Mouse (Mus musculus) frontal cortex, adult 2 months (tissue): ENCODE data around the gene Dtx4. TPM values are rescaled to one million over a fixed set of nuclear protein-coding genes. Genes with fewer than 3 reads are reported as not detected.
A peak's percentile ranks its signal among the peaks of the same experiment; 100 is the strongest.

ENCODE experiments used
- DNase-seq, 2 experiments: peaks; one replicate each; pipeline ENCODE4 v3.0.0; 2022; ENCODE audit warnings: low spot score in 1 of 2; ENCODE audit errors: extremely low spot score in 1 of 2
- polyA plus RNA-seq: library from polyadenylated mRNA; depleted of rRNA; stranded (reverse); fragments of >200 nt; gene quantifications from 2 replicates; pipeline ENCODE4 v1.2.3, GENCODE M21; 2012; rRNA removed

Dtx4 gene
- polyA plus RNA-seq, 1 experiment: 19.2 TPM

- no peak for DNase-seq
Measured at GRCm38 (mm10) chr19:12427605-12428004, 73.6 kb downstream of the Dtx4 start, which contains the start of gene Pfpl. Gene Pfpl (plus strand): TSS chr19:12427905.

DNA sequence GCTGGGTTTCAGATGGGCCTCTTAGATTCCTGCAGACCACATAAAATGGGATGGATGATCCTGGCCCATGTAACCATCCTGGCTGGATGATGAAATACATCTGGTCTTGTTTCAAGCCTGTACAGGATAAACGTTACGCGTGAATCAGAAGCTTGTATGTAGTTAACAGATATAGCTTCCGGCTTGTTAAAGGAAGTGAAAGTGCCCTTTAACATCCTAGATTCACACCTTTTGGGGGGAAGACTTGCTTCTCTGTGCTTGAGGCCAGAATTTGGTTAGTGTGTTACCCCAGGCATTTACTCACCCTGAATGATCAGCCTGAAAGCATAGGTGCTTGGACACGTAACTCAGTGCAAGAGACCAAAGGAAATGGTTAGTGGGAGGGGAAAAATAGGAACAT lies 74.2 kb downstream of the Dtx4 start:
- DNase-seq: no peak

- no peak for DNase-seq
Measured at GRCm38 (mm10) chr19:12421680-12422079, 79.6 kb downstream of the Dtx4 start.

- DNase-seq: peak in 1 of 2 experiments; percentile 17
Measured at GRCm38 (mm10) chr19:12420555-12420954, 80.7 kb downstream of the Dtx4 start.

- no peak for DNase-seq
Measured at GRCm38 (mm10) chr19:12418312-12418711, 82.9 kb downstream of the Dtx4 start.

DNA sequence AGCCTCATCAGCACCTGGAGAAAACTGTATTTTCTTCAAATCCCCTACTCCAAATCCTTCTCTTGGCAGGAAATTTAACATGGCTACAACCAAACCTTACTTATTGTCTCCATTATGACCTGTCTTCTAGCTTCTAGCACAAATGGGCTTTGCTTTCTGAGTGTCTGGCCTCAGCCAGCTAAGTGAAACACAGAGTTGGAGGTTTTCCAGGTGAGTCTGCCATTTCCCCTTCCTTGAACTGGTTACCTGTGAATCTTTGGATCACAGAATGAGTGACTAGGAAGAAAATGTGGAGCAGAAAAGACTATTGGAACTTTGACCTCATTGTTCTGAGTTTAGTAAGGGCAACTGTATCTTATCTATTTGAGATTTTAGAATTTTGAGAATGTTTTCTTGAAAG lies 83.9 kb downstream of the Dtx4 start, which contains the start of gene Olfr1441:
Gene Olfr1441, plus strand, starts transcription at position 73 of the 400 bp plus-strand sequence.
- DNase-seq: no peak

Other genes with a start within 250 kb of the Dtx4 start
- not detected in 2 replicates for gene Olfr235, start 240.4 kb downstream of the Dtx4 start, polyA plus RNA-seq
- gene Olfr1434, start 221.6 kb downstream of the Dtx4 start, polyA plus RNA-seq: not detected in 2 replicates
- not detected in 2 replicates for gene Olfr1436, start 202.3 kb downstream of the Dtx4 start, polyA plus RNA-seq
- gene Olfr1437, start 176.4 kb downstream of the Dtx4 start, polyA plus RNA-seq: not detected in 2 replicates
- gene Olfr1438-ps1, start 165.5 kb downstream of the Dtx4 start, polyA plus RNA-seq: not detected in 2 replicates
- gene Olfr1440, start 114.2 kb downstream of the Dtx4 start, polyA plus RNA-seq: not detected in 2 replicates
- not detected in 2 replicates for gene Olfr1441, start 84.0 kb downstream of the Dtx4 start, polyA plus RNA-seq
- not detected in 2 replicates for gene Pfpl, start 73.5 kb downstream of the Dtx4 start, polyA plus RNA-seq
- 8.7 and 12.4 TPM in 2 replicates for gene Mpeg1, start 40.7 kb downstream of the Dtx4 start, polyA plus RNA-seq
- gene Fam111a, start 44.3 kb upstream of the Dtx4 start, polyA plus RNA-seq: 1.1 and 1.3 TPM in 2 replicates
- 0.14 and 0.17 TPM in 2 replicates for gene Gm4952, start 98.5 kb upstream of the Dtx4 start, polyA plus RNA-seq
- gene Glyat, start 131.9 kb upstream of the Dtx4 start, polyA plus RNA-seq: not detected in 2 replicates
- not detected in 2 replicates for gene Olfr1442, start 169.0 kb upstream of the Dtx4 start, polyA plus RNA-seq
- not detected in 2 replicates for gene Olfr1443, start 176.7 kb upstream of the Dtx4 start, polyA plus RNA-seq
- not detected in 2 replicates for gene Keg1, start 194.3 kb upstream of the Dtx4 start, polyA plus RNA-seq